Mouse (Mus musculus): Measurements from ENCODE around the gene Fntb. TPM values are rescaled to one million over a fixed set of nuclear protein-coding genes. Genes with fewer than 3 reads are reported as not detected.

The Fntb gene
- total and polyA plus RNA-seq, 3 experiments, result 11.7 to 28.5 TPM; not detected in 1

DNA sequence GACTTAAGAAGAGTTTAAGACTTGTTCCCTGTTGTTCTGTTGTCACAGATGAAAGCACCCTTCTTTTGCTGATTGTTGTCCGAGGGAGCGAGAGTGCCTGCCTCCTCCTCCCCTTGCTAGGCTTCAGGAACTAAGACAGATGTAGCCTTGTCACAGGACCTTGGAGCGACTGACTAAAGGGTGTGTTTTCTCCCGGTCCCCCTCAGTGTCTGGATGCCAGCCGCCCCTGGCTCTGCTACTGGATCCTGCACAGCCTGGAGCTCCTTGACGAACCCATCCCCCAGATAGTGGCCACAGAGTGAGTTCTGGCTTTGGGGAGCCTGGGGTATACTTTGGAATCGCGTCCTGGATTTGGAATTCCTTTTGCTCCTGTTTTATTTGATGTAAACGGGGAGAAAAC, 109.4 kb downstream of the Fntb start:
- Histone ChIP-seq H3K4me3 (ENCODE audit: control insufficient read depth in 1 of 2, insufficient read depth in 1 of 2, low read depth in 2 of 2, low read length in 2 of 2) (no peak overlapping the region), H3K27me3 (ENCODE audit: control insufficient read depth in 1 of 2, insufficient read depth in 2 of 2, low read length in 2 of 2) (no peaks in the 10 kb centered on the region), H3K9me3 (replicated peaks; ENCODE audit: insufficient read depth, low read length) (no peaks in the 10 kb centered on the region), H3K79me2 (ENCODE audit: control insufficient read depth, insufficient read depth, low read length, poor library complexity) (no peaks in the 10 kb centered on the region), H3K4me1 (ENCODE audit: control insufficient read depth in 1 of 2, insufficient read depth in 2 of 2, low read length in 2 of 2) (no peaks in the 10 kb centered on the region), H3K27ac (ENCODE audit: control insufficient read depth, low read depth, low read length) (no peak overlapping the region), H3K9ac (ENCODE audit: control insufficient read depth, low read depth, low read length, poor library complexity, severe bottlenecking) (no peak overlapping the region), H3K36me3 (ENCODE audit: control insufficient read depth in 1 of 2, insufficient read depth in 2 of 2, low read length in 2 of 2) (no peaks in the 10 kb centered on the region; a peak in 1 of 4 replicates)
- no peak for DNase-seq (ENCODE audit: low read depth, low spot score)
- TF ChIP-seq MEF2A (IDR thresholded peaks at IDR 0.05; ENCODE audit: extremely low read depth, insufficient replicate concordance, low read depth, low read length, poor library complexity, severe bottlenecking), result no peak
- no peak for TF ChIP-seq TBP (IDR thresholded peaks at IDR 0.05; ENCODE audit: low read depth, low read length)
- TF ChIP-seq POLR2A (IDR thresholded peaks at IDR 0.05; ENCODE audit: control insufficient read depth in 1 of 2, insufficient read depth in 1 of 2, low read depth in 1 of 2, low read length in 2 of 2, poor library complexity in 1 of 2), result no peak
- no peak for TF ChIP-seq HCFC1 (IDR thresholded peaks at IDR 0.05; ENCODE audit: low read depth, low read length)
- TF ChIP-seq BHLHE40 (IDR thresholded peaks at IDR 0.05; ENCODE audit: borderline replicate concordance, low read depth, low read length), result no peak
- TF ChIP-seq ZC3H11A (IDR thresholded peaks at IDR 0.05; ENCODE audit: low read depth, low read length), result no peak
- no peak for TF ChIP-seq SIN3A (IDR thresholded peaks at IDR 0.05; ENCODE audit: low read length)
- TF ChIP-seq ZMIZ1 (IDR thresholded peaks at IDR 0.05; ENCODE audit: low read depth, low read length), result no peak
- no peak for TF ChIP-seq ZKSCAN1 (IDR thresholded peaks at IDR 0.05; ENCODE audit: low read depth, low read length)
- no peak for TF ChIP-seq POLR2AphosphoS5 (IDR thresholded peaks at IDR 0.05; ENCODE audit: borderline replicate concordance, low read depth, low read length)

DNA sequence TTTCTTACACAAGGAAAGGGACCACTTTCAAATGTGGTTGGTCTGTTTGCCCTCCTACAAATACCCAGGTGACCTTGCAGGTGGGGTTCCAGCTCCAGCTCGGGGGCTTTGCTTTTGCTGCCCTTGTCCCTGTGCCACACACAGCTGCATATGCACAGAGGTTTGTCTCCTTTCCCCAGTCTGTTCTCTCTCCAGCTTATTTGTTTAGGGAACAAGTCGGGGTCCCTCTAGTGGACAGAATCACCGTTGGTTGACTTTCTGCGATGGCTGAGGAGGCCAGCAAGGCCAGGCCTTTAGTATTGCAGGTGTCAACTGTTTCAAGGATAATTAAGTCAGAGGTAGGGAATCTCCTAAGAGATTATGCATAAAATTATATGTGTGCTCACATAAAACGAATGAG, 113.9 kb downstream of the Fntb start:
- no peak for TF ChIP-seq MYB (IDR thresholded peaks at IDR 0.05; ENCODE audit: low read depth, low read length)
- peak; percentile 9 for TF ChIP-seq RAD21 (IDR thresholded peaks at IDR 0.05; ENCODE audit: low read depth, low read length)
- TF ChIP-seq CTCF (IDR thresholded peaks at IDR 0.05 in 2 of 3, conservative IDR thresholded peaks at IDR 0.05 in 1 of 3; ENCODE audit: control insufficient read depth in 1 of 3, insufficient read depth in 1 of 3, low read depth in 2 of 3, low read length in 3 of 3, poor library complexity in 1 of 3, severe bottlenecking in 1 of 3), result peak; percentile 32 to 49 (median 35); a peak in 5 of 6 replicates
- peak; percentile 38 for TF ChIP-seq SMC3 (IDR thresholded peaks at IDR 0.05; ENCODE audit: low read depth, low read length)
- no peaks in the 10 kb centered on the region for H3K9me3 ChIP-seq (replicated peaks; ENCODE audit: insufficient read depth, low read length)

DNA sequence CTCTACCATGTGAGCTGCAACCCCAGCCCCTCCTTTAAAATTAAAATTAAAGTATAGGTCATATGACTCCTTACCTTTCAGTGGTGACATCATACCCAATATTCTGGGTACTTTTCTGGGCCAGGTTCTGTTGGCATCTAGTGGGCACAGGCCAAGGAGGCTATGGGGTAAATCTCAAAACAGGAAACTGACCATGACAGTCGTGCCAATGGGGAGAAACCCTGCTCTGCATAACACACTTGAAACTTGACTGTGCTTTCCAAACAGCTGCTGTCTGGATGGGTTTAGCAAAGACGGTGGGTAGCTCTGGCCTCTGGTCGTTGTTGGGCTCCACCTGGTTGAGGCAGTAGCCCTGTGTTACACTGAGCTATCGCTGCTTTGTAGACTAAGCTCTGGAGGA, 114.7 kb downstream of the Fntb start:
- Histone ChIP-seq H3K79me2 (ENCODE audit: control insufficient read depth, insufficient read depth, low read length, poor library complexity) (no peaks in the 10 kb centered on the region), H3K36me3 (ENCODE audit: control insufficient read depth in 1 of 2, insufficient read depth in 2 of 2, low read length in 2 of 2) (no peaks in the 10 kb centered on the region; a peak in 1 of 4 replicates), H3K9ac (ENCODE audit: control insufficient read depth, low read depth, low read length, poor library complexity, severe bottlenecking) (no peak overlapping the region), H3K27me3 (ENCODE audit: control insufficient read depth in 1 of 2, insufficient read depth in 2 of 2, low read length in 2 of 2) (no peaks in the 10 kb centered on the region), H3K9me3 (replicated peaks; ENCODE audit: insufficient read depth, low read length) (no peaks in the 10 kb centered on the region), H3K4me3 (ENCODE audit: control insufficient read depth in 1 of 2, insufficient read depth in 1 of 2, low read depth in 2 of 2, low read length in 2 of 2) (no peak overlapping the region), H3K4me1 (ENCODE audit: control insufficient read depth in 1 of 2, insufficient read depth in 2 of 2, low read length in 2 of 2) (no peaks in the 10 kb centered on the region), H3K27ac (ENCODE audit: control insufficient read depth, low read depth, low read length) (no peak overlapping the region)
- TF ChIP-seq NRF1 (IDR thresholded peaks at IDR 0.05; ENCODE audit: insufficient read depth, low read depth, low read length, poor library complexity, severe bottlenecking), result no peak
- DNase-seq (ENCODE audit: low read depth, low spot score), result no peak

More for the DNA sequence above, 113.9 kb downstream of the Fntb start:
- Histone ChIP-seq H3K4me1 (ENCODE audit: control insufficient read depth in 1 of 2, insufficient read depth in 2 of 2, low read length in 2 of 2) (no peaks in the 10 kb centered on the region), H3K4me3 (ENCODE audit: control insufficient read depth in 1 of 2, insufficient read depth in 1 of 2, low read depth in 2 of 2, low read length in 2 of 2) (no peak overlapping the region), H3K79me2 (ENCODE audit: control insufficient read depth, insufficient read depth, low read length, poor library complexity) (no peaks in the 10 kb centered on the region), H3K9ac (ENCODE audit: control insufficient read depth, low read depth, low read length, poor library complexity, severe bottlenecking) (no peak overlapping the region), H3K36me3 (ENCODE audit: control insufficient read depth in 1 of 2, insufficient read depth in 2 of 2, low read length in 2 of 2) (no peaks in the 10 kb centered on the region; a peak in 1 of 4 replicates), H3K27ac (ENCODE audit: control insufficient read depth, low read depth, low read length) (no peak overlapping the region), H3K27me3 (ENCODE audit: control insufficient read depth in 1 of 2, insufficient read depth in 2 of 2, low read length in 2 of 2) (no peaks in the 10 kb centered on the region)
- DNase-seq (ENCODE audit: low read depth, low spot score), result peak; percentile 41
